Mouse (Mus musculus): Measurements from ENCODE around the gene Cfap70.

Gene Cfap70

GRCm38 (mm10) chr14:20422257-20422656 lies 29.8 kb downstream of the Cfap70 start:
- peak in 1 of 2 experiments; percentile 32 for DNase-seq

- peak; percentile 46 to 66 for DNase-seq
Observed at GRCm38 (mm10) chr14:20400071-20400470, 52.0 kb downstream of the Cfap70 start.

GRCm38 (mm10) chr14:20398864-20399263 lies 53.2 kb downstream of the Cfap70 start:
- DNase-seq: peak; percentile 48 to 51

- no peak for DNase-seq
Observed at GRCm38 (mm10) chr14:20397220-20397619, 54.8 kb downstream of the Cfap70 start.

GRCm38 (mm10) chr14:20393205-20393913 lies 58.7 kb downstream of the Cfap70 start, which contains the start of gene Mrps16:
TSS of gene Mrps16 (minus strand) at chr14:20393634.
- DNase-seq: peak; percentile 95 to 99

- no peak for DNase-seq
Observed at GRCm38 (mm10) chr14:20392326-20392725, 59.7 kb downstream of the Cfap70 start.

- DNase-seq: no peak
Observed at GRCm38 (mm10) chr14:20389446-20390079, 62.5 kb downstream of the Cfap70 start.

GRCm38 (mm10) chr14:20388441-20389129 lies 63.4 kb downstream of the Cfap70 start, which contains the start of gene Dnajc9:
TSS of gene Dnajc9 (minus strand) at chr14:20388910.
- peak; percentile 97 for DNase-seq

GRCm38 (mm10) chr14:20379753-20380430 lies 72.1 kb downstream of the Cfap70 start:
- no peak for DNase-seq

GRCm38 (mm10) chr14:20379087-20379640 lies 72.9 kb downstream of the Cfap70 start:
- DNase-seq: no peak

- peak; percentile 61 to 74 for DNase-seq
Observed at GRCm38 (mm10) chr14:20378313-20379061, 73.5 kb downstream of the Cfap70 start.

- DNase-seq: no peak
Observed at GRCm38 (mm10) chr14:20377112-20377521, 74.9 kb downstream of the Cfap70 start.

GRCm38 (mm10) chr14:20371854-20372253 lies 80.2 kb downstream of the Cfap70 start:
- DNase-seq: no peak

- no peak for DNase-seq
Observed at GRCm38 (mm10) chr14:20370798-20371197, 81.2 kb downstream of the Cfap70 start.

GRCm38 (mm10) chr14:20368271-20368670 lies 83.8 kb downstream of the Cfap70 start:
- DNase-seq: no peak

- no peak for DNase-seq
Observed at GRCm38 (mm10) chr14:20363230-20363629, 88.8 kb downstream of the Cfap70 start.

- peak; percentile 95 to 96 for DNase-seq
Observed at GRCm38 (mm10) chr14:20347991-20348541, 104.0 kb downstream of the Cfap70 start, which contains the start of the genes Ecd and Fam149b. TSS of gene Ecd (minus strand) at chr14:20348121. TSS of gene Fam149b (plus strand) at chr14:20348162.

GRCm38 (mm10) chr14:20347441-20347990 lies 104.5 kb downstream of the Cfap70 start:
- no peak for DNase-seq

- no peak for DNase-seq
Observed at GRCm38 (mm10) chr14:20345885-20346284, 106.1 kb downstream of the Cfap70 start.

Data from kidney, postnatal 25 days (tissue).